Mouse (Mus musculus): ENCODE results near the gene Omg. TPM values are rescaled to one million over a fixed set of nuclear protein-coding genes. Genes with fewer than 3 reads are reported as not detected.

Gene Omg
- total RNA-seq, 2 experiments from 2014 or later: not detected

Other genes starting within 250 kb of the Omg start
- gene Wsb1, start 249.4 kb downstream of the Omg start, total RNA-seq (2014; fragmentation: Nextera tagmentation): 45.0 and 45.9 TPM in 2 replicates
- 45.1 and 57.4 TPM in 2 replicates for gene Wsb1, start 249.4 kb downstream of the Omg start, total RNA-seq (2017)
- not detected in 2 replicates for gene Gm9964, start 207.2 kb downstream of the Omg start, total RNA-seq (2014; fragmentation: Nextera tagmentation)
- gene Gm9964, start 207.2 kb downstream of the Omg start, total RNA-seq (2017): not detected in 2 replicates
- gene Nf1, start 164.4 kb downstream of the Omg start, total RNA-seq (2014; fragmentation: Nextera tagmentation): 23.3 and 27.5 TPM in 2 replicates
- 10.6 and 11.7 TPM in 2 replicates for gene Nf1, start 164.4 kb downstream of the Omg start, total RNA-seq (2017)
- gene Evi2b, start 19.7 kb upstream of the Omg start, total RNA-seq (2014; fragmentation: Nextera tagmentation): 94.9 and 96.8 TPM in 2 replicates
- 32.1 and 38.5 TPM in 2 replicates for gene Evi2b, start 19.7 kb upstream of the Omg start, total RNA-seq (2017)
- gene Evi2, start 26.5 kb upstream of the Omg start, total RNA-seq (2014; fragmentation: Nextera tagmentation): 3.5 and 14.8 TPM in 2 replicates
- 1.7 and 3.5 TPM in 2 replicates for gene Evi2, start 26.5 kb upstream of the Omg start, total RNA-seq (2017)
- 6.2 and 12.1 TPM in 2 replicates for gene Evi2a, start 26.5 kb upstream of the Omg start, total RNA-seq (2014; fragmentation: Nextera tagmentation)
- gene Evi2a, start 26.5 kb upstream of the Omg start, total RNA-seq (2017): 3.1 and 10.1 TPM in 2 replicates
- gene Rab11fip4, start 87.1 kb upstream of the Omg start, total RNA-seq (2014; fragmentation: Nextera tagmentation): 0.17 and 0.35 TPM in 2 replicates
- 0.65 and 1.1 TPM in 2 replicates for gene Rab11fip4, start 87.1 kb upstream of the Omg start, total RNA-seq (2017)

All from megakaryocyte-erythroid progenitor cell, adult 5-6 weeks (primary cell).